Mouse (Mus musculus) lung, embryonic 16.5 days (tissue): ENCODE data around the gene Cacna2d1. TPM values are rescaled to one million over a fixed set of nuclear protein-coding genes. Genes with fewer than 3 reads are reported as not detected.

Source experiments
- ATAC-seq: fragments of 200-750 bp; cut with Nextera tagmentation; 2 replicates; pipeline ENCODE4 v1.8.0; 2017; ENCODE audit warnings: low read depth, mild to moderate bottlenecking, moderate library complexity
- H3K27ac ChIP-seq: fragments of 300-500 bp; sonication (generic); 2 replicates; pipeline ENCODE4 v1.5.1; 2014; ENCODE audit warnings: mild to moderate bottlenecking, control low read depth, low read length
- H3K27me3 ChIP-seq: fragments of 300-500 bp; sonication (generic); 2 replicates; pipeline ENCODE4 v1.6.1; 2014; ENCODE audit warnings: low read depth, low read length, mixed read lengths; ENCODE audit not compliant: control insufficient read depth, insufficient read depth
- H3K36me3 ChIP-seq: fragments of 300-500 bp; sonication (generic); 2 replicates; pipeline ENCODE4 v1.6.1; 2014; ENCODE audit warnings: low read length; ENCODE audit not compliant: control insufficient read depth, insufficient read depth
- H3K4me1 ChIP-seq: fragments of 300-500 bp; sonication (generic); replicated peaks from 2 replicates; pipeline ENCODE4 v1.6.1; 2014; ENCODE audit warnings: low read length, mixed read lengths; ENCODE audit not compliant: control insufficient read depth, insufficient read depth
- H3K4me2 ChIP-seq: fragments of 300-500 bp; sonication (generic); 2 replicates; pipeline ENCODE4 v1.6.1; 2014; ENCODE audit warnings: low read depth, low read length, control low read depth
- H3K4me3 ChIP-seq: fragments of 300-500 bp; sonication (generic); 2 replicates; pipeline ENCODE4 v1.5.1; 2014; ENCODE audit warnings: mild to moderate bottlenecking, low read length, control low read depth
- H3K9ac ChIP-seq: fragments of 300-500 bp; sonication (generic); 2 replicates; pipeline ENCODE4 v1.6.1; 2014; ENCODE audit warnings: low read length, control low read depth
- H3K9me3 ChIP-seq: fragments of 300-500 bp; sonication (generic); 2 replicates; pipeline ENCODE4 v1.6.1; 2016; ENCODE audit warnings: low read length; ENCODE audit not compliant: control insufficient read depth
- WGBS: fragments of 180-500 bp; shearing (Covaris S2); extraction: QIAGEN DNeasy Blood & Tissue Kit; methylation state at CpG from one replicate; pipeline ENCODE4 v1.1.7; 2014; 5-methylcytosine and 5-hydroxymethylcytosine counted together
- polyA plus RNA-seq: library from polyadenylated mRNA; unstranded; fragments of >200 nt; fragmentation: Nextera tagmentation; extraction: Ambion mirVana; gene quantifications from 2 replicates; pipeline ENCODE4 v1.2.1, GENCODE M21; 2015

The Cacna2d1 gene
- polyA plus RNA-seq, 1 experiment from 2014 or later, result 9.6 TPM

- 73% methylated on average over 2 of the region's 2 CpGs for WGBS
- no peak for ATAC-seq
- H3K9me3 ChIP-seq, result no peaks in the 10 kb centered on the region
- no peak overlapping the region for H3K9ac ChIP-seq
- no peaks in the 10 kb centered on the region for H3K27me3 ChIP-seq
- H3K27ac ChIP-seq, result no peak overlapping the region
- no peak overlapping the region for H3K4me2 ChIP-seq
- H3K4me3 ChIP-seq, result no peak overlapping the region
- H3K4me1 ChIP-seq, result no peaks in the 10 kb centered on the region
- no peaks in the 10 kb centered on the region for H3K36me3 ChIP-seq
Observed at GRCm38 (mm10) chr5:16105701-16106100, 171.2 kb downstream of the Cacna2d1 start.

GRCm38 (mm10) chr5:16110643-16111042 is 176.2 kb downstream of the Cacna2d1 start:
- Histone ChIP-seq H3K9ac (no peak overlapping the region), H3K9me3 (no peaks in the 10 kb centered on the region), H3K27ac (no peak overlapping the region), H3K27me3 (no peaks in the 10 kb centered on the region), H3K36me3 (no peaks in the 10 kb centered on the region), H3K4me3 (no peak overlapping the region), H3K4me1 (no peaks in the 10 kb centered on the region), H3K4me2 (no peak overlapping the region)
- no peak for ATAC-seq
- 60% methylated on average over 1 of the region's 1 CpGs for WGBS

- no peaks in the 10 kb centered on the region for H3K9me3 ChIP-seq
- no peak overlapping the region for H3K9ac ChIP-seq
- no peaks in the 10 kb centered on the region for H3K27me3 ChIP-seq
- H3K36me3 ChIP-seq, result no peaks in the 10 kb centered on the region
- ATAC-seq, result no peak
- 83% methylated on average over 1 of the region's 1 CpGs for WGBS
- no peak overlapping the region for H3K27ac ChIP-seq
- H3K4me2 ChIP-seq, result no peak overlapping the region
- no peaks in the 10 kb centered on the region for H3K4me1 ChIP-seq
- H3K4me3 ChIP-seq, result no peak overlapping the region
Observed at GRCm38 (mm10) chr5:16113879-16114278, 179.4 kb downstream of the Cacna2d1 start.

- H3K36me3 ChIP-seq, result no peaks in the 10 kb centered on the region
- 46% methylated on average over 11 of the region's 11 CpGs for WGBS
- H3K9ac ChIP-seq, result no peak overlapping the region
- no peaks in the 10 kb centered on the region for H3K4me1 ChIP-seq
- 0 out of 2 replicates have a peak, but pooled peaks have one; percentile 34 for ATAC-seq
- H3K4me2 ChIP-seq, result no peak overlapping the region
- H3K4me3 ChIP-seq, result no peak overlapping the region
- H3K27me3 ChIP-seq, result no peaks in the 10 kb centered on the region
- H3K9me3 ChIP-seq, result no peaks in the 10 kb centered on the region
- no peak overlapping the region for H3K27ac ChIP-seq
Observed at GRCm38 (mm10) chr5:16121334-16121733, 186.8 kb downstream of the Cacna2d1 start.

- H3K27ac ChIP-seq, result no peak overlapping the region
- no peaks in the 10 kb centered on the region for H3K27me3 ChIP-seq
- no peaks in the 10 kb centered on the region for H3K9me3 ChIP-seq
- no peak for ATAC-seq
- no peak overlapping the region for H3K4me2 ChIP-seq
- H3K9ac ChIP-seq, result no peak overlapping the region
- H3K4me3 ChIP-seq, result no peak overlapping the region
- H3K36me3 ChIP-seq, result no peaks in the 10 kb centered on the region
- 86% methylated on average over 6 of the region's 6 CpGs for WGBS
- H3K4me1 ChIP-seq, result no peaks in the 10 kb centered on the region
Observed at GRCm38 (mm10) chr5:16122110-16122509, 187.6 kb downstream of the Cacna2d1 start.

- no peak overlapping the region for H3K4me3 ChIP-seq
- H3K27me3 ChIP-seq, result no peaks in the 10 kb centered on the region
- no peaks in the 10 kb centered on the region for H3K4me1 ChIP-seq
- ATAC-seq, result no peak
- no peaks in the 10 kb centered on the region for H3K36me3 ChIP-seq
- H3K4me2 ChIP-seq, result no peak overlapping the region
- H3K27ac ChIP-seq, result no peak overlapping the region
- H3K9ac ChIP-seq, result no peak overlapping the region
- no peaks in the 10 kb centered on the region for H3K9me3 ChIP-seq
- WGBS, result 68% methylated on average over 6 of the region's 6 CpGs
Observed at GRCm38 (mm10) chr5:16134286-16135094, 200.0 kb downstream of the Cacna2d1 start.

GRCm38 (mm10) chr5:16135986-16136385 is 201.5 kb downstream of the Cacna2d1 start:
- H3K9me3 ChIP-seq, result no peaks in the 10 kb centered on the region
- no peak for ATAC-seq
- H3K27ac ChIP-seq, result no peak overlapping the region
- H3K4me1 ChIP-seq, result no peaks in the 10 kb centered on the region
- 83% methylated on average over 3 of the region's 3 CpGs for WGBS
- H3K36me3 ChIP-seq, result no peaks in the 10 kb centered on the region
- no peak overlapping the region for H3K9ac ChIP-seq
- H3K27me3 ChIP-seq, result no peaks in the 10 kb centered on the region
- no peak overlapping the region for H3K4me2 ChIP-seq
- H3K4me3 ChIP-seq, result no peak overlapping the region

GRCm38 (mm10) chr5:16136839-16137238 is 202.3 kb downstream of the Cacna2d1 start:
- Histone ChIP-seq H3K4me2 (no peak overlapping the region), H3K9ac (no peak overlapping the region), H3K27me3 (no peaks in the 10 kb centered on the region), H3K4me1 (no peaks in the 10 kb centered on the region), H3K27ac (no peak overlapping the region), H3K9me3 (no peaks in the 10 kb centered on the region), H3K36me3 (no peaks in the 10 kb centered on the region), H3K4me3 (no peak overlapping the region)
- WGBS, result 91% methylated on average over 2 of the region's 2 CpGs
- ATAC-seq, result no peak

- ATAC-seq, result no peak
- H3K36me3 ChIP-seq, result no peaks in the 10 kb centered on the region
- no peaks in the 10 kb centered on the region for H3K27me3 ChIP-seq
- H3K4me1 ChIP-seq, result no peaks in the 10 kb centered on the region
- WGBS, result 97% methylated on average over 1 of the region's 1 CpGs
- no peaks in the 10 kb centered on the region for H3K9me3 ChIP-seq
- H3K4me2 ChIP-seq, result no peak overlapping the region
- H3K27ac ChIP-seq, result no peak overlapping the region
- H3K4me3 ChIP-seq, result no peak overlapping the region
- no peak overlapping the region for H3K9ac ChIP-seq
Observed at GRCm38 (mm10) chr5:16146602-16147001, 212.1 kb downstream of the Cacna2d1 start.
